Mouse (Mus musculus): ENCODE data around the gene Tpo. TPM values are rescaled to one million over a fixed set of nuclear protein-coding genes. Genes with fewer than 3 reads are reported as not detected.

Tpo gene
- total RNA-seq (2023) = not detected

GRCm38 (mm10) chr12:30132524-30132923 is at the start of gene Tpo:
Gene Tpo, minus strand, starts transcription at chr12:30132624.

Other genes with a start within 250 kb of the Tpo start
- gene Pxdn, start 195.0 kb downstream of the Tpo start, total RNA-seq (2023) = not detected
- not detected for gene Sntg2, start 240.8 kb upstream of the Tpo start, total RNA-seq (2023)

Data from T-cell, adult 66 days (primary cell).